Mouse (Mus musculus): ENCODE data around the gene Cct8l1.

DNA sequence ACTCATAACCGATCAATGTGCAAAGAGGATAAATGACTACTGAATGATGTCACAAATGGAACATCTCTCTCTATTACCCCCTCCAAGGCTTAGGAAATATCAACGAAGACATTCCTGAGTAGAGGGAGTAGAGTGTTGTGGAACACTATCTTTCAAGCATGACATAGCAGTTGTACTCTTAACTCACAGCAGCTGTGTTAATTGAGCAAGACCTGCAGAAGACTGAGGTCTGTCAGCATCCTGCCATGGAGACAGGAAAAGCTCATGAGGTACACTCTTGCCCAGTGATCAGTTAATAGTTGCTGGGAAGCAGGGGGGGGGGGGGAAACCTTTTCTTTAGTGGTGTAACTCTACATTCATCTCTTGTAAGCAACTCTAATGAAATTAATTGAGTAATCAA, 40.1 kb upstream of the Cct8l1 start:
- TF ChIP-seq CTCF (IDR thresholded peaks at IDR 0.05; ENCODE audit: extremely low read depth, insufficient read depth, low read length) (no peak), POLR2A (IDR thresholded peaks at IDR 0.05; ENCODE audit: extremely low read depth, insufficient read depth, low read length) (no peak)

All from cortical plate, adult 2 months (tissue).